Mouse (Mus musculus): ENCODE data around the gene Ppp5c. TPM values are rescaled to one million over a fixed set of nuclear protein-coding genes. Genes with fewer than 3 reads are reported as not detected.

The Ppp5c gene
- polyA plus RNA-seq, 1 experiment from 2014 or later: 101 TPM

DNA sequence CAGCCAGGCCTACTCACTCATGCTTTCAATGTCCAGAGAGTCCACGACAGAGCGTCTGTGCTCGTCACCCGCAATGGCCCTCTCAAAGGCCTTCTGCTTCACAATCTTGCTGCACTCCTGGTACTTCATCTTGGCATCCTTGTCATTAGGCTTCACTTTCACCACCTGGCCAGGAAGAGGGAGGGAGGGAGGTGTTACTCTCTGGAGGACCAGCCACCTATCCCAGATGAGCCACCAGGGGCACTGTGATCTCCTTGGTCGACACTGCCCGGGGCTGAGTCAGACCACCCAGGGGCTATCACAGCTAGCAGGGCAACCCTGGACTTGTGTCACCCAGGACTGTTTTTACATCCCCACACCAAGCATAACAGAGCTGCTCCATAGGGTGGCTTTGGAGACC lies 12.3 kb downstream of the Ppp5c start:
- Histone ChIP-seq H3K27ac (ENCODE audit: low read depth) (no peak overlapping the region), H3K9me3 (ENCODE audit: control insufficient read depth, low read length) (no peaks in the 10 kb centered on the region), H3K36me3 (ENCODE audit: control insufficient read depth, insufficient read depth, low read length) (peaks cover 78% of the 10 kb centered on the region), H3K9ac (ENCODE audit: low read length) (no peak overlapping the region), H3K27me3 (replicated peaks; ENCODE audit: control insufficient read depth, insufficient read depth, low read length) (no peaks in the 10 kb centered on the region), H3K4me1 (replicated peaks; ENCODE audit: control insufficient read depth, insufficient read depth, low read length) (no peaks in the 10 kb centered on the region), H3K4me3 (ENCODE audit: low read depth, low read length) (no peak overlapping the region), H3K4me2 (ENCODE audit: low read length) (no peak overlapping the region)
- ATAC-seq (replicated peaks; ENCODE audit: low FRiP score, low TSS enrichment, low read depth) (no peak), DNase-seq (ENCODE audit: low spot score) (no peak)
- 85% methylated on average over 6 of the region's 6 CpGs for WGBS

DNA sequence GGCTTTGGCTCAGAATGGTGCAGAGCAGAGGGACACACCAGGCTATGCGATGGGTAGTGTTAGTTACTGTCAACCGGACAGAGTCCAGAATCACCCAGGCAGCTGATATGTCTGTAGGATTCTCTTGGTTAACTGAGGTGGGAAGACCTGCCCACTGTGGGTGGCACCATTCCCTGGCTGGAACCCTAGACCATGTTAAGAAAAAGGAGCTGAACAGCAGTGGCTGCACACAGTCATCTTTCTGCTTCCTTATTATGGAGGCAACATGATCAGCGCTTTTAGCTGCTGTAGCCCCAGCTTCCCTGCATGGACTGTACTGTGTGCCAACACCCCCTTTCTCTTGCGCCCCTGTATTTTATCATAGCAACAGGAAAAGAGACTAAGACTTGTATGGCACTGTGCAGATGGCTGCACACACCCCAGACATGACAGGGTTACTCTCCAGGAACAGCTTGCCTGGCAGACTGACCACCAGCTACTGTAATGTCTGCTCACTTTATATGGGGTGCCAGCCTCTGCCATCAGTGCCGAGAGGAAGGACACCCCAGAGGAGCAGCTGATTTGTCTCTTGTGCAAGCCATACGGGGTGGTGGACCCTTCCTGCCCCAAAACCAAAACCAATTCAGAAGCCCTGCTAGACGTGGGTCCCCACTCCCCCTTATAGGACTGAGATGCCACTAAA lies 15.7 kb downstream of the Ppp5c start:
- Histone ChIP-seq H3K36me3 (ENCODE audit: control insufficient read depth, insufficient read depth, low read length) (peaks cover 98% of the 10 kb centered on the region), H3K4me3 (ENCODE audit: low read depth, low read length) (no peak overlapping the region), H3K9ac (ENCODE audit: low read length) (no peak overlapping the region), H3K9me3 (ENCODE audit: control insufficient read depth, low read length) (no peaks in the 10 kb centered on the region), H3K4me2 (ENCODE audit: low read length) (no peak overlapping the region), H3K4me1 (replicated peaks; ENCODE audit: control insufficient read depth, insufficient read depth, low read length) (no peaks in the 10 kb centered on the region), H3K27ac (ENCODE audit: low read depth) (no peak overlapping the region), H3K27me3 (replicated peaks; ENCODE audit: control insufficient read depth, insufficient read depth, low read length) (no peaks in the 10 kb centered on the region)
- DNase-seq (ENCODE audit: low spot score) (no peak), ATAC-seq (replicated peaks; ENCODE audit: low FRiP score, low TSS enrichment, low read depth) (no peak)
- WGBS: 90% methylated on average over 7 of the region's 7 CpGs

DNA sequence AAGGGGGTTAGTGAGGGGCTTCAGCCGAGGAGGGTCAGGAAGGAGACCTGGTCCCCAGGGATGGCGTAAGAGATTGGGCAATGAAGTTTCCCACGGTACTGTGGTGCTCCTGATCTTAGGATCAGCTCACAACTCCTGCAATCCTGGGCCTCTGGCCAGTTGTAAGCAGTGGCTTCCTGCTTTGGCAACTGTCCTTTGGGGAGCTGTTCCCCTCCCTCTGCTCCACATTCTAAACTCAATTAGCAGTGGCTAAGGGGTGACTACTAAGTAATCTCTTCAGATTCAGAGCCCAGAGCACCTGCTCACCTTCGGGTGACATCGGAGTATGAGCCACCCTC lies 17.7 kb downstream of the Ppp5c start:
- DNase-seq (ENCODE audit: low spot score) (no peak), ATAC-seq (replicated peaks; ENCODE audit: low FRiP score, low TSS enrichment, low read depth) (no peak)
- Histone ChIP-seq H3K4me2 (ENCODE audit: low read length) (no peak overlapping the region), H3K27me3 (replicated peaks; ENCODE audit: control insufficient read depth, insufficient read depth, low read length) (no peaks in the 10 kb centered on the region), H3K9ac (ENCODE audit: low read length) (no peak overlapping the region), H3K27ac (ENCODE audit: low read depth) (no peak overlapping the region), H3K4me1 (replicated peaks; ENCODE audit: control insufficient read depth, insufficient read depth, low read length) (no peaks in the 10 kb centered on the region), H3K4me3 (ENCODE audit: low read depth, low read length) (no peak overlapping the region), H3K9me3 (ENCODE audit: control insufficient read depth, low read length) (no peaks in the 10 kb centered on the region), H3K36me3 (ENCODE audit: control insufficient read depth, insufficient read depth, low read length) (peaks cover 100% of the 10 kb centered on the region)
- 89% methylated on average over 5 of the region's 5 CpGs for WGBS

DNA sequence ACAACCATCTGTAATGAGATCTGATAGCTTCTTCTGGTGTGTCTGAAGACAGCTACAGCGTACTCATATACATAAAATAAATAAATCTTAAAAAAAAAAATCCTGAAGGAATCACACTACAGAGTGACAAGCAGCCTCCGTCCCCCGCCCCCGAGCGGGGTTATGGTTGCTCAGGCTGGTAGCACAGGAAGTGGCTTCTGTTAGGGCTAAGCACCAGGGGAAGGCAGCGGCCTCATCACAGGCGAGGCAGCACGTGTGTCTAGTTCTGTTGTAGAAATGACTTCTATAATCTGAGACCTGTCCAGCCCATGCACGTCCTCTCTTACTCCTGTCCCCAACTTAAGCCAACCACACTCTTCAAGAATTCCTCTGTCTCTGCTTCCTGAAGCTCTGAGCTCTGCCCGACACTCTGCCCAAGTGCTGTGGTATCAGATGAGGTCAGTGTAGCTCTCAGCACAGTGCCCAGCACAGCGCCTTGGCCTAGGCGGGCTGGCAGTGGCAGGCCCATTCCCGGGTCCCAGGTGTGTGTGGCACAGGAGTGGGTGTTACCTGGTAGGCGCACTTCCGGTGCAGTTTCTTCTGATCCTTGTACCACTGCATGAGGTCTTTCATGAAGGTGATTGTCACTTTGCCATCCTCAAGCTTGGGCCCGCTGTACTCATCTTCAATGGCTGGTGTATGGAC lies 18.3 kb downstream of the Ppp5c start:
- Histone ChIP-seq H3K4me3 (ENCODE audit: low read depth, low read length) (no peak overlapping the region), H3K27me3 (replicated peaks; ENCODE audit: control insufficient read depth, insufficient read depth, low read length) (no peaks in the 10 kb centered on the region), H3K9me3 (ENCODE audit: control insufficient read depth, low read length) (no peaks in the 10 kb centered on the region), H3K36me3 (ENCODE audit: control insufficient read depth, insufficient read depth, low read length) (peaks cover 100% of the 10 kb centered on the region), H3K4me2 (ENCODE audit: low read length) (no peak overlapping the region), H3K9ac (ENCODE audit: low read length) (no peak overlapping the region), H3K27ac (ENCODE audit: low read depth) (no peak overlapping the region), H3K4me1 (replicated peaks; ENCODE audit: control insufficient read depth, insufficient read depth, low read length) (no peaks in the 10 kb centered on the region)
- WGBS: 91% methylated on average over 16 of the region's 16 CpGs
- no peak for DNase-seq (ENCODE audit: low spot score)
- ATAC-seq (replicated peaks; ENCODE audit: low FRiP score, low TSS enrichment, low read depth): no peak

DNA sequence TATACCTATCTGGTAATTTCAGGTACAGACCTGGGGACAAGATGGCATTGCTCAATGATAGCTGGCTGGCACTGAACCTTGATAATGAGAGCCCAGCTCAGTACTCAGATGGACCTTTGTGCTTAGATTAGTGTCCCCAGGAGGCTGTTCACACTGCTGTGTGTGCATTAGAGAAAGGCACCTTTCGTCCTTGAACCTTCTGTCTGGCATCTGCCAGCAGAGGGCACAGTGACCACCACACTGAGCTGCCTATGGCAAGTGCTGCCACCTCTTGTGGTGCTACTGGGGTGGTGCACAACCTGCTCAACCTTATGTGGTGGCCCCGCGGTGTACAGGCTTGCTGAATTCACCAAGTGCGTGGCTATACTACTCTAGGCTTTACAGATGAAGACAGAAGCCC lies 20.4 kb downstream of the Ppp5c start:
- no peak for DNase-seq (ENCODE audit: low spot score)

DNA sequence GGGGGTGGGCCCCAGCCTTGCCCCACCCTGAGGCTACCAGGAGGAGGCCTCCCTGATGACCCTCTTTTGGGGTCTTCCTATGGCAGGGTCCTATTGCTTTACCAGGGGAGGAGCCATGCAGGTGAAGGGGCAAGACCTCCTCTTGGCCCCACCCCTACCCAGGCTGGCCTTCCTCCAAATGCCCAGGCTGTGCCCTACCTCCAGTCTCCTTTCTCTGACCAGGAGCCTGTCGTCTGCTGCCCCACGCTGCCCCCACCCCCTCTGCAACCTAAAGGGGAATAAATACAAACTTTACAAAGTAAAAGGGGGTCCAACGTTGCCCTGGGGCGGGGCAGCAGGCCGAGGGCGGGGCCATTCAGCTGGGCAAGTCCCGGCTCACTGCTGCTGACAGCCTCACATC lies 23.0 kb downstream of the Ppp5c start:
- Histone ChIP-seq H3K4me3 (ENCODE audit: low read depth, low read length) (no peak overlapping the region), H3K9ac (ENCODE audit: low read length) (no peak overlapping the region), H3K4me1 (replicated peaks; ENCODE audit: control insufficient read depth, insufficient read depth, low read length) (no peaks in the 10 kb centered on the region), H3K27me3 (replicated peaks; ENCODE audit: control insufficient read depth, insufficient read depth, low read length) (no peaks in the 10 kb centered on the region), H3K36me3 (ENCODE audit: control insufficient read depth, insufficient read depth, low read length) (peaks cover 77% of the 10 kb centered on the region), H3K27ac (ENCODE audit: low read depth) (no peak overlapping the region), H3K9me3 (ENCODE audit: control insufficient read depth, low read length) (no peaks in the 10 kb centered on the region), H3K4me2 (ENCODE audit: low read length) (no peak overlapping the region)
- no peak for DNase-seq (ENCODE audit: low spot score)
- ATAC-seq (replicated peaks; ENCODE audit: low FRiP score, low TSS enrichment, low read depth): no peak
- WGBS: 82% methylated on average over 7 of the region's 7 CpGs

More for the DNA sequence above, 20.4 kb downstream of the Ppp5c start:
- H3K9ac ChIP-seq (ENCODE audit: low read length): no peak overlapping the region
- ATAC-seq (replicated peaks; ENCODE audit: low FRiP score, low TSS enrichment, low read depth): no peak
- H3K36me3 ChIP-seq (ENCODE audit: control insufficient read depth, insufficient read depth, low read length): peaks cover 86% of the 10 kb centered on the region
- WGBS: 86% methylated on average over 4 of the region's 4 CpGs
- no peaks in the 10 kb centered on the region for H3K9me3 ChIP-seq (ENCODE audit: control insufficient read depth, low read length)
- H3K4me2 ChIP-seq (ENCODE audit: low read length): no peak overlapping the region
- no peaks in the 10 kb centered on the region for H3K27me3 ChIP-seq (replicated peaks; ENCODE audit: control insufficient read depth, insufficient read depth, low read length)
- no peaks in the 10 kb centered on the region for H3K4me1 ChIP-seq (replicated peaks; ENCODE audit: control insufficient read depth, insufficient read depth, low read length)
- no peak overlapping the region for H3K27ac ChIP-seq (ENCODE audit: low read depth)
- no peak overlapping the region for H3K4me3 ChIP-seq (ENCODE audit: low read depth, low read length)

DNA sequence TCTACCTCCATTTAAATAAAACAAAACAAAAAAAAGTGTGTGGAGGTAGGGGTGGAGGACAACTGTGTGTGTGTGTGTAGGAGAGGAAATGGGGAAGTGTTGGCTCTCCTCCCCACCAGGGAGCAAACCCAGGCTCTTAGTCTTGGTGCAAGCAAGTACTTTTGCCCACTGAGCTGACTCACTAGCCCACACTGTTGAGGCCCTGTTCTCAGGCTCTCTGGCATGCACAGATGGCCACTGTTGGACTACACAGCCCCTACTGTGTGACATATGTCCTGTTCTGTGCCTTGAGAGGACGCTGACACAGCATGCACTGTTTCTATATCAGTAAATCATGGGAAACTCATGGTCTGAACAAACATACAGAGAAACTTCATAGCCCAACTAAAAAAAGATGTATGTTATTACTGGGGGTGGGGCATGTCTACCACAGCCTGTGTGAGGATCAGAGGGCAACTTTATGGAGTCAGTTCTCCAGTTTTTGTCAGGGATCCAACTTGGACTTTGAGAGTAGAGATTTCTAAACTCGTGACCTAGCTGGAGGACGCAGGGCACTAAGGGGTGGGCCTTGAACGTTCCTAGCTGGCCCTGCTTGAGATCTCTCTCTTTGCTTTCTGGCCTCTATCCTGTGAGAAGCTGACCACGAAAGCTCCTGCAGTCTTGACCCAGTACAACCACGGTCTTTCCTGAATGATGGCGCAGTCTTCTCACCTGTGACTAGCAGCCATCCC lies 24.3 kb downstream of the Ppp5c start:
- no peaks in the 10 kb centered on the region for H3K9me3 ChIP-seq (ENCODE audit: control insufficient read depth, low read length)
- no peaks in the 10 kb centered on the region for H3K27me3 ChIP-seq (replicated peaks; ENCODE audit: control insufficient read depth, insufficient read depth, low read length)
- WGBS: 83% methylated on average over 7 of the region's 7 CpGs
- H3K4me1 ChIP-seq (replicated peaks; ENCODE audit: control insufficient read depth, insufficient read depth, low read length): no peaks in the 10 kb centered on the region
- H3K4me3 ChIP-seq (ENCODE audit: low read depth, low read length): no peak overlapping the region
- no peak for DNase-seq (ENCODE audit: low spot score)
- no peak overlapping the region for H3K9ac ChIP-seq (ENCODE audit: low read length)
- H3K4me2 ChIP-seq (ENCODE audit: low read length): no peak overlapping the region
- H3K27ac ChIP-seq (ENCODE audit: low read depth): 0 out of 2 replicates have a peak overlapping the region, but pooled peaks have one; percentile 18
- ATAC-seq (replicated peaks; ENCODE audit: low FRiP score, low TSS enrichment, low read depth): no peak
- peaks cover 74% of the 10 kb centered on the region for H3K36me3 ChIP-seq (ENCODE audit: control insufficient read depth, insufficient read depth, low read length)

DNA sequence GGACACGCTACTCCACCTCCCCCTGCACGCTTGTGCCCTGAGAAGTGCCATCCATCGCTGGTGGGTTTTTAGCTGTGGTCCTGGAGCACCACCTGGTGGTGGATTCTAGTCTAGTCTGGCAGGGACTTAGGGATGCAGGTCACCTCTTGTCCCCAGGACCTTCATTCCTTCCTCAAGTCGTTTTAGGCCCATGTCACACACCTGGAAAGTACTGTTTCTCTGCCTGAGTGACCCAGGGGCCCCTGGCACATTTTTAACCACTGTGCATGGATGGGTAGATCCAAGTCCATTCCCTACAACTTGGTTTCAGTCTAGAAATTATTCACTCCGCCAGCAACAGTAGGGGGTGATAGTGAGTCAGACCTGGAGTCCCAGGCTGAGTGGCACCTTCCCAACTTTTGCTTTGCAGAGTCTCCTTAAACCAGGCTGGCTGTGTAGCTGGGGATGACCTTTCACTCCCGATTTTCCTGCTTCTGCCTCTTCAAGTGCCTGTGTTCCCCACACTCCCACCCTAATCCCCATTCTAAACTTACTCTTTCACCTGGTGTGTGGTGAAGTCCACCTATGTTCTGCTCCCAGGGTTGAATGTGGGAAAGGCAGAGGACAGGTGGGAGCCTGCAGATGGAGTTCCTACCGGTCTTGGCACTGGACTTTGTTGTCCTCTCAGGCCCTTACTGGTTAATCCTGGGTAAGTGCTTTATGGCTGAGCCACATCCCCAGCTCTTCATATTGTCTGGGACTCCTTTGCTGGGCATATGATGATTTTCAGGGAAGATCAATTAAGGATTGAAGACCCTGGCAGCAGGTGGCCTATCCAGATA lies 25.1 kb downstream of the Ppp5c start:
- no peaks in the 10 kb centered on the region for H3K9me3 ChIP-seq (ENCODE audit: control insufficient read depth, low read length)
- H3K27ac ChIP-seq (ENCODE audit: low read depth): no peak overlapping the region; the same call in 1 of the 2 replicates
- ATAC-seq (replicated peaks; ENCODE audit: low FRiP score, low TSS enrichment, low read depth) (peak; percentile 64), DNase-seq (ENCODE audit: low spot score) (peak; percentile 97)
- H3K4me3 ChIP-seq (ENCODE audit: low read depth, low read length): no peak overlapping the region
- no peak overlapping the region for H3K4me2 ChIP-seq (ENCODE audit: low read length)
- H3K27me3 ChIP-seq (replicated peaks; ENCODE audit: control insufficient read depth, insufficient read depth, low read length): no peaks in the 10 kb centered on the region
- WGBS: 12% methylated on average over 7 of the region's 7 CpGs
- no peak overlapping the region for H3K9ac ChIP-seq (ENCODE audit: low read length)
- peaks cover 74% of the 10 kb centered on the region for H3K36me3 ChIP-seq (ENCODE audit: control insufficient read depth, insufficient read depth, low read length)
- H3K4me1 ChIP-seq (replicated peaks; ENCODE audit: control insufficient read depth, insufficient read depth, low read length): peaks cover under 1% of the 10 kb centered on the region; the same call in 1 of the 2 replicates

Data from intestine, embryonic 14.5 days (tissue).